In the genomic region with DNA sequence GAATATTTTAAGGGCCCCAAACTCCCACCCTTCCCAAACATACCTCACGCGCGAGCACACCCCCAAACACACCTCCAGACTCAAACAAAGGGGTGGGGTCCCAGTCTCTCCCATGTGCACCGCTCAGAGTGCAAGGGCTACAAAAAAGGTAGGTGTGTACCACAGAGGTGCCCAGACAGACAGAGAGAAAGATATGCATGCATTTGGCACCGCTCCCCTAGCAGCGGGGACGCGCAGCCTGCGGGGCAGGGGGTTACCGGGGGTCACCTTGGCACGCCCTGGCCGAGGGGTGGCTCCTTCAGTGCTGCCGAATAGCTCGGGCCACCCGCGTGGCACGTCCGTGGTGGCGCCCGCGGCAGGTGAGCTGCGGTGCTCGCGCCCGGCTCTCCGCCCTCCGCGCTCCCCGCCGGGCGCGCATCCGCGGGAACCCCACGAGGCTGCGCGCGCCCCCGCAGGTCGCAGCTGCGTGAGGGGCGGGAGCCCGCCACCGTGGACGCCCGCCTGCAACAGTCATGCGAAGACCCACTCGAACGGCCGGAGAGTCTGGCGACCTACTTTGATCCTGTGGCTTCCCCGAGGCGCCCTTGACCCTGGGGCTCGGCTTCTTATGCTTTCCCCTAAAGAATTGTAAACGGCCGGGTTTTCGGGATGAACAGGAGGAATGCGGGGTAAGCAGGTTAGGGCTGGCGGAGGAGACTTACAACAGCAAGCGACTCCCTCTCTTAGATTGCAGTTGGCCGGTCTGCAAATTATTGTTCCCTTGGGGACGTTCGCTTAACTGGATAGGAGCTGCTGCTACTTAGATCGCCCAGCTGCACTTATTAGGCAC, we compare ENCODE assay signal across 8 mouse cellular contexts. TPM values are rescaled to one million over a fixed set of nuclear protein-coding genes. Genes with fewer than 3 reads are reported as not detected.
A peak's percentile ranks its signal among the peaks of the same experiment; 100 is the strongest.
DNase-seq lines count a peak whose midpoint lies in the region; ATAC-seq lines count a peak whose summit lies in the region.

A gene (minus strand): TSS at position 762 of the 829 bp plus-strand sequence.

- H3K27ac ChIP-seq in lung, embryonic 15.5 days, result no peak within 1 kb of the TSS
- H3K27ac ChIP-seq in hindbrain, embryonic 12.5 days, result no peak within 1 kb of the TSS
- H3K27ac ChIP-seq in limb, embryonic 13.5 days, result no peak within 1 kb of the TSS

- no peak within 1 kb of the TSS for H3K9ac ChIP-seq in lung, embryonic 15.5 days
- H3K9ac ChIP-seq in hindbrain, embryonic 12.5 days, result peak within 1 kb of the TSS; percentile 57
- H3K9ac ChIP-seq in limb, embryonic 13.5 days, result peak within 1 kb of the TSS; percentile 58

- peak; percentile 26 for DNase-seq in adrenal gland, postnatal 10 days
- DNase-seq in adrenal gland, postnatal 25 days, result no peak
- no peak for DNase-seq in lung, postnatal 14 days
- peak; percentile 29 for DNase-seq in retina, postnatal 7 days (ENCODE audit: low read depth, low spot score)
- no peak for DNase-seq in spleen, postnatal 4 days (ENCODE audit: low spot score in 2 of 2)

- no peak for ATAC-seq in lung, embryonic 15.5 days (ENCODE audit: borderline replicate concordance, extremely low read depth, low FRiP score, low TSS enrichment)
- peak; percentile 75 for ATAC-seq in hindbrain, embryonic 12.5 days (ENCODE audit: low FRiP score)
- peak; percentile 48 for ATAC-seq in limb, embryonic 13.5 days (ENCODE audit: low FRiP score, low read depth)

- H3K36me3 ChIP-seq in lung, embryonic 15.5 days, result no peaks in the 10 kb centered on the region
- H3K36me3 ChIP-seq in hindbrain, embryonic 12.5 days, result no peaks in the 10 kb centered on the region
- H3K36me3 ChIP-seq in limb, embryonic 13.5 days, result no peaks in the 10 kb centered on the region

- H3K4me3 ChIP-seq in lung, embryonic 15.5 days, result peak within 1 kb of the TSS; percentile 37
- peak within 1 kb of the TSS; percentile 55 for H3K4me3 ChIP-seq in hindbrain, embryonic 12.5 days
- H3K4me3 ChIP-seq in limb, embryonic 13.5 days, result peak within 1 kb of the TSS; percentile 57

- H3K4me2 ChIP-seq in lung, embryonic 15.5 days, result peak within 1 kb of the TSS; percentile 81
- H3K4me2 ChIP-seq in hindbrain, embryonic 12.5 days (replicated peaks), result peak within 1 kb of the TSS; percentile 94
- H3K4me2 ChIP-seq in limb, embryonic 13.5 days (replicated peaks), result peak within 1 kb of the TSS; percentile 97

- peaks cover 53% of the 10 kb centered on the region for H3K27me3 ChIP-seq in lung, embryonic 15.5 days
- peaks cover 77% of the 10 kb centered on the region for H3K27me3 ChIP-seq in hindbrain, embryonic 12.5 days
- H3K27me3 ChIP-seq in limb, embryonic 13.5 days, result peaks cover 54% of the 10 kb centered on the region

- H3K9me3 ChIP-seq in lung, embryonic 15.5 days, result no peaks in the 10 kb centered on the region
- H3K9me3 ChIP-seq in hindbrain, embryonic 12.5 days (replicated peaks), result no peaks in the 10 kb centered on the region
- no peaks in the 10 kb centered on the region for H3K9me3 ChIP-seq in limb, embryonic 13.5 days

- peaks cover 9% of the 10 kb centered on the region for H3K4me1 ChIP-seq in lung, embryonic 15.5 days
- H3K4me1 ChIP-seq in hindbrain, embryonic 12.5 days, result peaks cover 13% of the 10 kb centered on the region
- H3K4me1 ChIP-seq in limb, embryonic 13.5 days, result peaks cover 21% of the 10 kb centered on the region

- 1% methylated on average over 59 of the region's 64 CpGs for WGBS in lung, embryonic 15.5 days
- under 1% methylated on average over 62 of the region's 64 CpGs for WGBS in hindbrain, embryonic 12.5 days
- under 1% methylated on average over 59 of the region's 64 CpGs for WGBS in limb, embryonic 13.5 days

RNA-seq across cellular contexts. Expression of the gene that starts here (rescaled TPM):
- total RNA-seq in adrenal gland, postnatal 10 days (2021), result under 1 TPM; 0.15 to 0.21 TPM
- total RNA-seq in adrenal gland, postnatal 25 days (2021), result not detected in 2 replicates
- not detected in 2 replicates for polyA plus RNA-seq in lung, embryonic 15.5 days (2015; fragmentation: Nextera tagmentation; extraction: Ambion mirVana)
- polyA plus RNA-seq in hindbrain, embryonic 12.5 days (2016; fragmentation: Nextera tagmentation; extraction: Ambion mirVana), result 0.77 and 1.1 TPM in 2 replicates
- 0.17 and 0.22 TPM in 2 replicates for polyA plus RNA-seq in limb, embryonic 13.5 days (2015; fragmentation: Nextera tagmentation; extraction: Ambion mirVana)

Comparison
In these comparisons a context has a peak if more than half of its experiments do, and no peak if none do; other contexts are left out.
1. Peak in DNase-seq in adrenal gland, postnatal 10 days; RNA of the gene not detected or under 1 TPM.
2. Peak in ATAC-seq, H3K4me3 ChIP-seq, H3K9ac ChIP-seq and H3K4me2 ChIP-seq in limb, embryonic 13.5 days; RNA of the gene not detected or under 1 TPM.